Mouse (Mus musculus): ENCODE results near the gene Atp9a. TPM values are rescaled to one million over a fixed set of nuclear protein-coding genes. Genes with fewer than 3 reads are reported as not detected.
A peak's percentile ranks its signal among the peaks of the same experiment; 100 is the strongest.

Gene Atp9a
- polyA plus RNA-seq, 1 experiment from 2014 or later, result 22.6 TPM

DNA sequence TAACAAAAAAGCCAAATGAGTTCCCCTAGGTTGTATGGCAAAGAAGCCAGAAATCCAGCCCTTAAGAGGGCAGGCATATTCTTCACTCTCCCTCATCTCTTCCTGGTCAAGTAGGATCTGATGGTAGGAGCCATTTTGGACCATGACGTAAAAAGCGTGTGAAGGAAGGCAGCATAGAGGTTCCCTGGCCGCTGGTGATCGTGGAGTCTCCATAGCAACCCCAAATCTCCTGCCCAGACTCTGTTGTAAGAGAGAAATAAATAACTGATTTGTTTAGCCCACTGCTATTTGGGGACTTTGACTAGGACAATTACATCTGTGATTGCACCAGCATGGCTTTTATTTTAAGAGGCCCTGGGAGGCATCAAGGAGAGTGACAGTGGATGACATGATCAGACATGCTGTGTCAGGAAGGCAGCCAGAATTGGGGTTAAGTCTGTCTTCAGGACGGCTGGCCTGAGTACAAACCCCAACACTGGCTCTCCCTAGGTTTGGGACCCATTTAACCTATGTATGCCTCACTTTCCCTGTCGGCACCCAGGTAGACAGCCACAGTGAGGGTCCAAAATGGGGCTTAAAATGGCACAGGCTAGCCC lies 132.5 kb downstream of the Atp9a start:
- Histone ChIP-seq H3K4me3 (replicated peaks) (no peak overlapping the region), H3K27me3 (replicated peaks) (no peaks in the 10 kb centered on the region)
- ATAC-seq (ENCODE audit: insufficient read depth, low FRiP score, low read depth), result no peak

DNA sequence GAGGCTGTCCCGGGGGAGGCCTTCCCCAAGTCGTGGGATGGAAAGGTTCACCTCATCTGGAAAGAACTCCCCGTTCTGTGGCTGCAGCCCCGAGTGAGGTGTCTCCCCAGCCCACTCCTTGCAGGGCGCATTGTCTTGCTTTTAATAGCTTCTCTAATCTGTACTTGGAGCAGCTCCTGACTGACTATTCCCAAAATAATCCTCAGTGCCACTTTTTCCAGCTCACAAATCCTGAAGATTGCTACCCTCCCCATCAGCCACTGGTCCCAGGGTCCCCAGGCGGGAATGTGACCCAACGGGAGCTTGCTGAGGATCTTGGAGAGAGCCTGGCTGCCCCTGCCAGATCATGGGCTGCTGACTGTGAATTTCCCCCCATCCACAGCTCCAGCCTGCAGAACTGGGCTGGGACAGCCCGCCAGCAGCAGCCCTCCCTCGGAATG lies 134.1 kb downstream of the Atp9a start:
- H3K4me1 ChIP-seq, result 0 out of 2 replicates have a peak, but pooled peaks cover 10% of the 10 kb centered on the region
- no peak for ATAC-seq (ENCODE audit: insufficient read depth, low FRiP score, low read depth)

More for the DNA sequence above, 132.5 kb downstream of the Atp9a start:
- Histone ChIP-seq H3K4me1 (peaks cover 16% of the 10 kb centered on the region), H3K36me3 (no peaks in the 10 kb centered on the region), H3K4me2 (no peak overlapping the region), H3K27ac (no peak overlapping the region), H3K9me3 (no peaks in the 10 kb centered on the region), H3K9ac (no peak overlapping the region)
- 66% methylated on average over 6 of the region's 6 CpGs for WGBS

DNA sequence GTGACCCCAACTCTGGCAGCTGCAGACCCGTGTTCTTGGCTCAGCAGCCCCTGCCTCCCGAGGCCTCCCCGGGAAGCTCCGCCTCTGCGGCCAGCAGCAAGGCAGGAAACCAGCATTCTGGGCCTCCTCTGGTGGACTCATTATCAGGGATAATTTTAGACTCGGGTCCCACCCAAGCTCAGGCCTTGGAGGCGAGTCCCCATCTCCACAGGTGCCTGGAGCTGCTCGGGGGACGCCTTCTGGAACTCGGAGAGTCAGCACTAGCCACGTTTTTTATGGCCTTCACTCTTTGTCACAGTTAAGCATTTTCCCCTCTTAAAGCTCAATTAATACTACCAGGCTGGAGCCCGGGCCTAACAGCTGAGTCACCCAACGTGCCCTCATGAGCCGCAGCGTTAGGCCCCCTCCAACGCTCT lies 137.5 kb downstream of the Atp9a start:
- Histone ChIP-seq H3K36me3 (no peaks in the 10 kb centered on the region), H3K4me3 (replicated peaks) (no peak overlapping the region), H3K9me3 (no peaks in the 10 kb centered on the region), H3K9ac (no peak overlapping the region), H3K4me1 (peaks cover 25% of the 10 kb centered on the region), H3K4me2 (no peak overlapping the region), H3K27me3 (replicated peaks) (peaks cover 26% of the 10 kb centered on the region), H3K27ac (no peak overlapping the region)
- no peak for ATAC-seq (ENCODE audit: insufficient read depth, low FRiP score, low read depth)
- 27% methylated on average over 16 of the region's 16 CpGs for WGBS

More for the DNA sequence above, 134.1 kb downstream of the Atp9a start:
- 60% methylated on average over 9 of the region's 9 CpGs for WGBS
- Histone ChIP-seq H3K4me3 (replicated peaks) (no peak overlapping the region), H3K9ac (no peak overlapping the region), H3K27ac (no peak overlapping the region), H3K9me3 (no peaks in the 10 kb centered on the region), H3K4me2 (no peak overlapping the region), H3K36me3 (no peaks in the 10 kb centered on the region), H3K27me3 (replicated peaks) (no peaks in the 10 kb centered on the region)

DNA sequence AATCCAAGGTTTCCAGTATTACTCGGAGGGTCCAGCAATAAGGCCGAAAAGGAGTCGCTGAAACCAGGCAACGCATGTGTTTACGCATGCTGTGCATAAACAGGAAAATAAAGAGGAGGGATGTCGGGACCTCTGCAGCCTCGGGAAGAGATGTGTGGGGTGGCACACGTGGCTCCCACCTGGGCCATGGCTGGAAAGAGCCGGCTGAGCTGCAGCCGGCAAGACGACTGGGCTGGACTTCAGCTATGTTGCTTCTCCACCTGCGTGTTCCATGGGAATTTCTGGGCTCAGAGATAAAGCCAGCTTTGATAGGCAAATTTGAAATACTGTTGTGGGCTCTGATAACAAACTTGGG lies 139.8 kb downstream of the Atp9a start:
- Histone ChIP-seq H3K4me2 (peak overlapping the region; percentile 78), H3K4me3 (replicated peaks) (0 out of 2 replicates have a peak overlapping the region, but pooled peaks have one; percentile 43), H3K4me1 (peaks cover 25% of the 10 kb centered on the region), H3K27ac (0 out of 2 replicates have a peak overlapping the region, but pooled peaks have one; percentile 70), H3K9ac (no peak overlapping the region), H3K36me3 (no peaks in the 10 kb centered on the region), H3K9me3 (no peaks in the 10 kb centered on the region), H3K27me3 (replicated peaks) (peaks cover 26% of the 10 kb centered on the region)
- 18% methylated on average over 12 of the region's 12 CpGs for WGBS
- no peak for ATAC-seq (ENCODE audit: insufficient read depth, low FRiP score, low read depth)

DNA sequence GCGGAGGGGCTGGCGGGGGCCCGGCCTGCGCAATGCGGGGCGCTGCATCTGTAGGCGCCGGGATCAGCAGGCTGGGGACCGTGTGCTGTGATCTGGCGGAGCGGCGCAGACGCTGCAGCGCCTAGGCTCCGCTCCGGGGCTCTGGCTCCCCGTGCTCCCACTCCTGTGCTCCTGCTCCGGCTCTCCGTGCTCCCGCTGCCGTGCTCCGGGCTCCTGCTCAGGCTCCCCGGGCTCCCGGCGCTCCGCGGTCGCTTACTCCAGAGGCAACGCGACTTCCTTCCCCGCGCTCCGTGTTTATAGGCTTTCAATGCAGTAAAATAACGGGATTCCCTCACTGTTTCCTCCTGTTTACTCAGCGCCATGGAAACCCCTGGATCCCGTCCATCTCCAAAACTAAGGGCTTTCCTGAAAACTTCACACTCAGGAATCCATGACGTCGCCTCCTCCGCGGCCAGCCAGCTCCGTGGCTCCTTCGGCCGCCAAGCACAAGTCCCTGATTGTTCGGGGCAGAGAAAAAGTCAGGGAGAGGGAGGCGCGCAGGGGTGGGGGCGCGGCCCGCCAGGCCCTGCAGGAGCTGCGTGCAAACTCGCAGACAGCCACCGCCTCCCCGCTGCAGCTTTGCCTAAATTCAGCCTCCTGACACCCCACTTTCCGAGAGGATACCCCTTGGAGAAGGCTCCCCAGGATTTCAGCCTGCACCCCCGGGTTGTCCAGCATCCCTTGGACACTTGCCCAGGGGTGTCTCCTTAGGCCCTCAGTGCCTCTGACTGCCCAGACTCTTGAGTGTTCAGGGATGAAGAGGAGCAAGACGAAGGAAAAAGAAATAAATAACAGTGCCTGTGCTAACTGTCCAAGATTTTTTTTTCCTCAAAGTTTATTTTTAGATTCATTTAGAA lies 140.5 kb downstream of the Atp9a start, which contains the start of gene Nfatc2:
Gene Nfatc2, minus strand, starts transcription at position 167 of the 896 bp plus-strand sequence.
- ATAC-seq (ENCODE audit: insufficient read depth, low FRiP score, low read depth), result peak; percentile 73; the same call in 1 of the 2 replicates
- WGBS, result 1% methylated on average over 55 of the region's 56 CpGs
- H3K36me3 ChIP-seq, result no peaks in the 10 kb centered on the region
- peak within 1 kb of the TSS; percentile 78 for H3K4me2 ChIP-seq
- no peak within 1 kb of the TSS for H3K9ac ChIP-seq
- peak within 1 kb of the TSS; percentile 43 for H3K4me3 ChIP-seq (replicated peaks)
- H3K4me1 ChIP-seq, result peaks cover 25% of the 10 kb centered on the region
- H3K27ac ChIP-seq, result peak within 1 kb of the TSS; percentile 70
- H3K9me3 ChIP-seq, result no peaks in the 10 kb centered on the region
- peaks cover 26% of the 10 kb centered on the region for H3K27me3 ChIP-seq (replicated peaks)

DNA sequence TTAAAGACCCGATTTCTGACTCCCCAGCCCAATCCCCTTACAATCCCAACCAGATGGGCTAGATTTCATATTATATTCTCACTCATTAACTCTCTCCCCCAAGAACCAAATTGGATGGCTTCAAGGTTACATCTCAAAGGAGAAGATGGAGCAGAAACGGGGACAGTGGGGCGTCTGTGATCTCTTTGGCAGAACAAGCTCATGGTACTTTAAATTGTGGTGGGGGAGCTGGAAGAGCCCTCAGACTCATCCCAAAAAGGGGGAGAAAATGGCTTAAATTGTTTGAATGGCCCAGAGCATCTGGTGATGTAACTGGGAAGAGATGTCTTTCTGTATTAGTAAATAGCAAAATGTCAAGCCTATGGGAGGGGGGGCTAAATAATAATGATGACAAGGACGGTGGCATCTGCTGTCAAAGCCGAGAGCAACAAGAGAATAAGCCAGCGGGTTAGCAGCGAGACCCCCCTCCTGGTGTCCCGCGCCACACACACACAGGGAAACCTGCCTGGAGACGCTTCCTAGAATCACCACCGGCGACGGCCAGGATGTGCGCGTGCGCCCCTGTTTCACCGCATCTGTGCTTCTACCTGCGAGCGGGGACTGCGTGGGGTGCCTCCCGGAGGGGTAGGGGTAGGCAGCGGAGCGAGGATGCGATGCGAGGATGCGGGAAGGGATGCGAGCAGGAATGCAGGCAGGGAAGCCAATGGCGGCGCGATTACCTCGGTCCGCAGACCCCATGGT lies 141.3 kb downstream of the Atp9a start:
- Histone ChIP-seq H3K4me3 (replicated peaks) (peak overlapping the region; percentile 43), H3K27me3 (replicated peaks) (peaks cover 26% of the 10 kb centered on the region), H3K9me3 (no peaks in the 10 kb centered on the region), H3K4me1 (peaks cover 25% of the 10 kb centered on the region), H3K36me3 (no peaks in the 10 kb centered on the region), H3K4me2 (peak overlapping the region; percentile 78), H3K9ac (no peak overlapping the region), H3K27ac (peak overlapping the region; percentile 27; the same call in 1 of the 2 replicates)
- WGBS, result 4% methylated on average over 32 of the region's 32 CpGs
- ATAC-seq (ENCODE audit: insufficient read depth, low FRiP score, low read depth), result no peak

DNA sequence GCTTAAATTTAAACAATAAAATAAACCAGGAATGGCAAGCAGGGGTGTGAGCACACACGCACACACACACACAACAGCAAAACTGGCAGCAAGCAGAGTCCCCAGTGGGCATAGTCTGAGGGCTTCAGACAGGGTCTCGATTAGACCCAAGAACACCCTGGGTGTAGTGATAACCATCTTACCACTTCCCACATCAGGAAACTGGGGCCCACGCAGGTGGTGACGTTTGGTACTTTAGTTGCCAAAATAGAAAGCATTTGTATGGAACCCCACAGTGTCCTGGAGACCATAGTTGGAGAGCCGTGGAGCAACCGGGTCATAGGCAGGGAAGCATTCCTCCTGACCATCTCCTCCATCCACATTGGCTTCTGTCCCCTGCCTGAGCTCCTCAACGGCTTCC lies 146.5 kb downstream of the Atp9a start:
- no peaks in the 10 kb centered on the region for H3K36me3 ChIP-seq
- ATAC-seq (ENCODE audit: insufficient read depth, low FRiP score, low read depth), result no peak
- peaks cover 13% of the 10 kb centered on the region for H3K27me3 ChIP-seq (replicated peaks)
- H3K4me2 ChIP-seq, result no peak overlapping the region
- no peak overlapping the region for H3K27ac ChIP-seq
- H3K4me3 ChIP-seq (replicated peaks), result no peak overlapping the region
- H3K9ac ChIP-seq, result no peak overlapping the region
- WGBS, result 74% methylated on average over 7 of the region's 7 CpGs
- no peaks in the 10 kb centered on the region for H3K9me3 ChIP-seq
- peaks cover under 1% of the 10 kb centered on the region; the same call in 1 of the 2 replicates for H3K4me1 ChIP-seq

DNA sequence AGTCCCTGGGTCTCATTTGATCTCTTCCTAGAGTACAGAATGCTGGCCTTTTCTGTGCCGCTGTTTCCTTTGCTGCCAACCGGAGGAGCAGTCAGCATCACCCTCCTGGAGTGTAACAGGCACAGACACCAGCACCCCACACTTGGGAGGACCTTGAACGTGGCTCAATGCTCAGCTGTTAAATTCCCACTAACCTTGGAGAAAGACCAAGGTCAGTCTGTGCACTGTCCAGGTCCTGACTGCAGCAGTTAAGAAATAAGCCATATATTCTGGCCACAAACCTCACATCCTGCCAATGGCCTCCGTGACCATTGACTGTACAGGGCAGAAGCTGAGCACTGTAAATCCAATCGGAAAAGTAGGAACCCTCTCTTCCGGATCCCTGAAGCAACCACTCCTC lies 148.5 kb downstream of the Atp9a start:
- no peak for ATAC-seq (ENCODE audit: insufficient read depth, low FRiP score, low read depth)
- 82% methylated on average over 6 of the region's 6 CpGs for WGBS
- no peak overlapping the region for H3K4me3 ChIP-seq (replicated peaks)
- peaks cover 22% of the 10 kb centered on the region for H3K27me3 ChIP-seq (replicated peaks)
- H3K9me3 ChIP-seq, result no peaks in the 10 kb centered on the region
- no peaks in the 10 kb centered on the region for H3K36me3 ChIP-seq
- H3K4me2 ChIP-seq, result no peak overlapping the region
- H3K27ac ChIP-seq, result no peak overlapping the region
- no peak overlapping the region for H3K9ac ChIP-seq
- H3K4me1 ChIP-seq, result peaks cover 10% of the 10 kb centered on the region

DNA sequence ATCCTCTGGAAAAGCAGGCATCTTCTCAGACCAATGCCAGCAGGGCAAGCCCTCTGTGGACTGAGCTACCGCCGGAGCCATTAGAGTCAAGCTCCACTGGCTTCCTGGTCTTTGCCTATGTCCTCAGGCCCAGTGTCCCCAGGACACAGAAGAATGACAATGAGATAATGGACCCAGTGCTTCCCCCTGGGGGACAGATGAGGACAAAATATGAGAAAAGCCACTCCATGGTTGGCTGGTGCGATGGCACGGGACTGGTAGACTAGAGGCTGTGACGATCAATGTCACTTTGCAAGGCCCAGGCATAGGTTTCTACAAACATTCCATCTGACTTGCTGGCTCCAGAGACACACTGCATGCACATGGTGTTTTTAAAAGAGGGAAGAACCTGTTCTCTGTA lies 149.2 kb downstream of the Atp9a start:
- no peak for ATAC-seq (ENCODE audit: insufficient read depth, low FRiP score, low read depth)
- Histone ChIP-seq H3K9ac (no peak overlapping the region), H3K9me3 (no peaks in the 10 kb centered on the region), H3K36me3 (no peaks in the 10 kb centered on the region), H3K27me3 (replicated peaks) (peaks cover 22% of the 10 kb centered on the region), H3K4me1 (peaks cover 10% of the 10 kb centered on the region), H3K27ac (no peak overlapping the region), H3K4me2 (no peak overlapping the region), H3K4me3 (replicated peaks) (no peak overlapping the region)
- WGBS, result 82% methylated on average over 5 of the region's 5 CpGs

DNA sequence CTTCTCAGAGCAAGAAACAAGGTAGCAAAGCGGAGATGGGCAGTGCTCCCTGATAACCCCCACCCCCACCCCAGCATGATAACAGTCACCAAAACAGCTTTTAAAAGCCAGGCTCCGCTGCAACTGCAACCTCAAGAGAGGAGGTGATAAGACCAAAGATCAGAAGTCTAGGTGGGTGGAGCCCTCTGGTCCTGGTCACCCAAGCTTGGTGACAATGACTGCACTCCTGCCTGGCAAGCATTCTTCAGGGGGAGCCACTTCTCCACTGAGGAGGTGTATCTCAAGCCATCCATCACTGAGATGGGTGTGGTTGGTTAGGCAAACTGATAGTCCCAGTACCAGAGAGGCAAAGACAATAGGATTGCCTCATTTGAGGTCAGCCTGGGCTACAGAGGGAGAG lies 151.1 kb downstream of the Atp9a start:
- 67% methylated on average over 2 of the region's 2 CpGs for WGBS
- no peak overlapping the region for H3K9ac ChIP-seq

DNA sequence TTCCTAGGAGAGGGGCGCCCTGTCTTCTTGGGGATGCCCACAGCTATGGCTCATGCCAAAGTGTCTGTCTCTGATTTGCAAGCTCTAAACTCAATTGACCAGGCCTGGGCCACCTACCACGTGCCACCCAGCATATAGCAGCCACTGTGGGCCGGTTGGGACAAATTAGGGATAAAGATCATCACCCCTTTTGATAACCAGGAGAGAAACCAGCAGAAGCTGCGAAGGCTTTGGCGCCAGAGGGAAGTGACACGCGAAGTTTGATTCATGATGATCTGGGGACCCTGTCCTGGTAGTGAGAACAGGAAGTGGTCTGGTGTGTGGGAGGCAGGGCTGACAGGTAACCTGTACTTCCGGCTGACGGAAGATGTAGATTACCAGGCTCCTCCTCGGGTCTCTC lies 151.7 kb downstream of the Atp9a start:
- Histone ChIP-seq H3K9me3 (no peaks in the 10 kb centered on the region), H3K27ac (no peak overlapping the region), H3K4me1 (peaks cover 10% of the 10 kb centered on the region), H3K27me3 (replicated peaks) (peaks cover 25% of the 10 kb centered on the region), H3K4me2 (peak overlapping the region; percentile 69), H3K4me3 (replicated peaks) (peak overlapping the region; percentile 51), H3K36me3 (no peaks in the 10 kb centered on the region), H3K9ac (no peak overlapping the region)
- 36% methylated on average over 10 of the region's 10 CpGs for WGBS
- no peak for ATAC-seq (ENCODE audit: insufficient read depth, low FRiP score, low read depth)

More for the DNA sequence above, 151.1 kb downstream of the Atp9a start:
- Histone ChIP-seq H3K4me3 (replicated peaks) (no peak overlapping the region), H3K27ac (no peak overlapping the region), H3K9me3 (no peaks in the 10 kb centered on the region), H3K4me2 (no peak overlapping the region), H3K4me1 (peaks cover 10% of the 10 kb centered on the region), H3K36me3 (no peaks in the 10 kb centered on the region), H3K27me3 (replicated peaks) (peaks cover 25% of the 10 kb centered on the region)
- no peak for ATAC-seq (ENCODE audit: insufficient read depth, low FRiP score, low read depth)

Data from stomach, embryonic 15.5 days (tissue).